16 mouse cellular contexts compared by ENCODE assay signal in the genomic region with DNA sequence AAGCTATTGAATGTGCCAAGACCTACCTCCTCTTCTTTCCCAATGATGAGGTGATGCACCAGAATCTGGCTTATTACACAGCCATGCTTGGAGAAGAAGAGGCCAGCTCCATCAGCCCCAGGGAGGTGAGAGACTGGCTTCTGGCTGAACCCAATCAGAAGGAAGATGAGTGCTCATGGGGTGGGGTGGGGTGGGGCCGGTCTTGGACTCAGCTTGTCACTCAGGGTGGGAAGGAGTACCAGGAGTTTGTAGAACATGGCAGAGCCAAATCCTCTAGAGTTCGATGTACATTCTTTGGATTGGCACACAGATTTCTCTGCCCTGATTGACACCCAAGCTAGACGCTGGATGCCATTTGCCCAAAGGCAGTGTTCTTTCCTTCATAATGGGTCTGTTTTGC. TPM values are rescaled to one million over a fixed set of nuclear protein-coding genes. Genes with fewer than 3 reads are reported as not detected.
DNase-seq lines count a peak whose midpoint lies in the region; ATAC-seq and TF ChIP-seq lines count a peak whose summit lies in the region.
"Had no signal": no experiment of that assay in that cellular context is flagged by ENCODE, and none has a peak within 500 bp of the region (broad histone marks: within the 10 kb centered on the region; RNA-seq: fewer than 3 reads in every experiment).

No protein-coding gene starts in this region.

- ATAC-seq in midbrain, embryonic 13.5 days, result peak; percentile 9; the same call in 1 of the 2 replicates
- ATAC-seq in midbrain, embryonic 15.5 days (replicated peaks), result no peak
- ATAC-seq in stomach, postnatal 0 days (ENCODE audit: low FRiP score, low TSS enrichment), result no peak

- DNase-seq in heart, adult 2 months, result no peak
- DNase-seq in heart, adult 9 months (ENCODE audit: low spot score in 2 of 2), result no peak
- DNase-seq in stomach, postnatal 0 days (ENCODE audit: low spot score), result no peak
- no peak for DNase-seq in heart, postnatal 10 days
- no peak for DNase-seq in cerebellum, adult 9-11 months
- DNase-seq: gastrocnemius, postnatal 10 days had no signal

- peak overlapping the region; percentile 28; the same call in 1 of the 2 replicates for H3K27ac ChIP-seq in heart, adult 2 months
- H3K27ac ChIP-seq in midbrain, embryonic 13.5 days, result no peak overlapping the region
- no peak overlapping the region for H3K27ac ChIP-seq in midbrain, embryonic 15.5 days
- H3K27ac ChIP-seq in stomach, postnatal 0 days (replicated peaks), result 0 out of 2 replicates have a peak overlapping the region, but pooled peaks have one; percentile 40

- no peaks in the 10 kb centered on the region for H3K27me3 ChIP-seq in heart, adult 2 months (ENCODE audit: control insufficient read depth, insufficient read depth, low read length)
- H3K27me3 ChIP-seq in midbrain, embryonic 13.5 days, result no peaks in the 10 kb centered on the region
- no peaks in the 10 kb centered on the region for H3K27me3 ChIP-seq in midbrain, embryonic 15.5 days (replicated peaks)
- H3K27me3 ChIP-seq in erythroblast, embryonic 14.5 days (ENCODE audit: control insufficient read depth), result peaks cover 11% of the 10 kb centered on the region
- no peaks in the 10 kb centered on the region for H3K27me3 ChIP-seq in stomach, postnatal 0 days (ENCODE audit: control insufficient read depth, insufficient read depth, low read length)
- H3K27me3 ChIP-seq: limb, embryonic 13.5 days had no signal

- no peak overlapping the region for H3K4me2 ChIP-seq in midbrain, embryonic 13.5 days (replicated peaks)
- no peak overlapping the region for H3K4me2 ChIP-seq in midbrain, embryonic 15.5 days
- H3K4me2 ChIP-seq in stomach, postnatal 0 days (replicated peaks; ENCODE audit: low read depth), result no peak overlapping the region
- H3K4me2 ChIP-seq: heart, embryonic 11.5 days had no signal

- no peak for TF ChIP-seq EP300 in heart, adult 2 months (IDR thresholded peaks at IDR 0.05; ENCODE audit: insufficient read depth, low read depth, low read length)
- no peak for TF ChIP-seq EP300 in stomach, postnatal 0 days (optimal IDR thresholded peaks at IDR 0.05)

- no peak for TF ChIP-seq CTCF in heart, adult 2 months (IDR thresholded peaks at IDR 0.05)
- no peak for TF ChIP-seq CTCF in stomach, postnatal 0 days (IDR thresholded peaks at IDR 0.05; ENCODE audit: low read depth)

- H3K79me2 ChIP-seq in heart, adult 2 months (replicated peaks; ENCODE audit: control insufficient read depth, insufficient read depth, low read length), result no peaks in the 10 kb centered on the region

- no peak overlapping the region for H3K4me3 ChIP-seq in heart, adult 2 months
- H3K4me3 ChIP-seq in midbrain, embryonic 13.5 days (replicated peaks), result no peak overlapping the region
- H3K4me3 ChIP-seq in midbrain, embryonic 15.5 days, result no peak overlapping the region
- H3K4me3 ChIP-seq in erythroblast, embryonic 14.5 days (replicated peaks), result peak overlapping the region; percentile 50
- H3K4me3 ChIP-seq in stomach, postnatal 0 days (ENCODE audit: low read depth, low read length), result no peak overlapping the region
- H3K4me3 ChIP-seq: limb, embryonic 13.5 days had no signal

- TF ChIP-seq POLR2A in heart, adult 2 months (IDR thresholded peaks at IDR 0.05; ENCODE audit: insufficient read depth, low read depth, low read length), result no peak

- H3K36me3 ChIP-seq in heart, adult 2 months (ENCODE audit: control insufficient read depth, insufficient read depth, low read length), result no peaks in the 10 kb centered on the region
- H3K36me3 ChIP-seq in midbrain, embryonic 13.5 days, result peaks cover 52% of the 10 kb centered on the region
- peaks cover 28% of the 10 kb centered on the region; the same call in 1 of the 2 replicates for H3K36me3 ChIP-seq in midbrain, embryonic 15.5 days (replicated peaks)
- peaks cover 21% of the 10 kb centered on the region for H3K36me3 ChIP-seq in erythroblast, embryonic 14.5 days (ENCODE audit: control insufficient read depth)
- peaks cover 5% of the 10 kb centered on the region; the same call in 1 of the 2 replicates for H3K36me3 ChIP-seq in stomach, postnatal 0 days (ENCODE audit: control insufficient read depth, insufficient read depth, low read length)

- no peaks in the 10 kb centered on the region; the same call in 1 of the 2 replicates for H3K4me1 ChIP-seq in heart, adult 2 months (ENCODE audit: control insufficient read depth, insufficient read depth, low read length)
- H3K4me1 ChIP-seq in midbrain, embryonic 13.5 days (replicated peaks), result peaks cover 14% of the 10 kb centered on the region
- H3K4me1 ChIP-seq in midbrain, embryonic 15.5 days, result peaks cover 13% of the 10 kb centered on the region
- H3K4me1 ChIP-seq in erythroblast, embryonic 14.5 days (ENCODE audit: control insufficient read depth), result peaks cover 36% of the 10 kb centered on the region
- no peaks in the 10 kb centered on the region for H3K4me1 ChIP-seq in stomach, postnatal 0 days (replicated peaks; ENCODE audit: control insufficient read depth, insufficient read depth)

- intact Hi-C loops in heart, adult 2 months (cut with DNase I), result loop anchor here (2.0 kb wide), 1 partner anchor 100 kb away; no protein-coding TSS in a partner anchor
- intact Hi-C loops in heart, postnatal 10 days (cut with DNase I), result loop anchor here (2.0 to 5.0 kb wide), 2 partner anchors 100 to 184 kb away; partner anchors contain the start of genes Ppcs and Zmynd12

- 75% methylated on average over 3 of the region's 3 CpGs for WGBS in heart, adult 2 months
- WGBS in midbrain, embryonic 13.5 days, result 75% methylated on average over 3 of the region's 3 CpGs
- 77% methylated on average over 3 of the region's 3 CpGs for WGBS in midbrain, embryonic 15.5 days
- 66% methylated on average over 3 of the region's 3 CpGs for WGBS in stomach, postnatal 0 days

- no peak overlapping the region for H3K9ac ChIP-seq in heart, adult 2 months (ENCODE audit: low read depth, low read length)
- H3K9ac ChIP-seq in midbrain, embryonic 13.5 days (replicated peaks), result no peak overlapping the region
- H3K9ac ChIP-seq in midbrain, embryonic 15.5 days, result no peak overlapping the region
- no peak overlapping the region for H3K9ac ChIP-seq in stomach, postnatal 0 days (ENCODE audit: low read length)

- H3K9me3 ChIP-seq in midbrain, embryonic 13.5 days, result no peaks in the 10 kb centered on the region
- no peaks in the 10 kb centered on the region for H3K9me3 ChIP-seq in midbrain, embryonic 15.5 days
- no peaks in the 10 kb centered on the region for H3K9me3 ChIP-seq in erythroblast, embryonic 14.5 days (ENCODE audit: control insufficient read depth, low read length)
- no peaks in the 10 kb centered on the region for H3K9me3 ChIP-seq in stomach, postnatal 0 days (ENCODE audit: control insufficient read depth, low read length)
- H3K9me3 ChIP-seq: forebrain, embryonic 10.5 days; limb, embryonic 13.5 days had no signal

RNA-seq across cellular contexts. Expression of gene P3h1, which starts 5.9 kb away (rescaled TPM):
- 10 to 100 TPM; 10.5 to 10.8 TPM for total RNA-seq in heart, adult 2 months (2021)
- polyA plus RNA-seq in heart, adult 2 months (2012; rRNA removed), result 14.5 and 17.8 TPM in 2 replicates
- polyA plus RNA-seq in midbrain, embryonic 13.5 days (2015; fragmentation: Nextera tagmentation; extraction: Ambion mirVana), result 8.1 and 9.9 TPM in 2 replicates
- 10.2 and 11.1 TPM in 2 replicates for polyA plus RNA-seq in midbrain, embryonic 15.5 days (2015; fragmentation: Nextera tagmentation; extraction: Ambion mirVana)
- polyA plus RNA-seq in erythroblast, embryonic 14.5 days (2012), result 0.17 and 0.40 TPM in 2 replicates
- polyA plus RNA-seq in stomach, postnatal 0 days (2015; fragmentation: Nextera tagmentation; extraction: Ambion mirVana), result 17.0 and 19.7 TPM in 2 replicates
- total RNA-seq in heart, postnatal 10 days (2021), result 10 to 100 TPM; 23.5 to 24.7 TPM

RNA-seq across cellular contexts. Expression of gene AU022252, which starts 6.1 kb away (rescaled TPM):
- 10 to 100 TPM; 17.7 to 24.8 TPM for total RNA-seq in heart, adult 2 months (2021)
- polyA plus RNA-seq in heart, adult 2 months (2012; rRNA removed), result 6.4 and 11.2 TPM in 2 replicates
- 30.2 and 34.4 TPM in 2 replicates for polyA plus RNA-seq in midbrain, embryonic 13.5 days (2015; fragmentation: Nextera tagmentation; extraction: Ambion mirVana)
- polyA plus RNA-seq in midbrain, embryonic 15.5 days (2015; fragmentation: Nextera tagmentation; extraction: Ambion mirVana), result 26.8 and 31.0 TPM in 2 replicates
- polyA plus RNA-seq in erythroblast, embryonic 14.5 days (2012), result 1.0 and 1.4 TPM in 2 replicates
- polyA plus RNA-seq in stomach, postnatal 0 days (2015; fragmentation: Nextera tagmentation; extraction: Ambion mirVana), result 15.6 and 16.9 TPM in 2 replicates
- 10 to 100 TPM; 13.8 to 18.2 TPM for total RNA-seq in heart, postnatal 10 days (2021)

RNA-seq across cellular contexts. Expression of gene Cldn19, which starts 16.6 kb away (rescaled TPM):
- not detected for total RNA-seq in heart, adult 2 months (2021)
- polyA plus RNA-seq in heart, adult 2 months (2012; rRNA removed), result 0.37 TPM in 1 of 2 replicates, not detected in the other
- 0.55 and 1.3 TPM in 2 replicates for polyA plus RNA-seq in midbrain, embryonic 13.5 days (2015; fragmentation: Nextera tagmentation; extraction: Ambion mirVana)
- polyA plus RNA-seq in midbrain, embryonic 15.5 days (2015; fragmentation: Nextera tagmentation; extraction: Ambion mirVana), result 0.63 and 0.89 TPM in 2 replicates
- polyA plus RNA-seq in erythroblast, embryonic 14.5 days (2012), result not detected in 2 replicates
- polyA plus RNA-seq in stomach, postnatal 0 days (2015; fragmentation: Nextera tagmentation; extraction: Ambion mirVana), result 0.07 TPM in 1 of 2 replicates, not detected in the other
- total RNA-seq in heart, postnatal 10 days (2021), result under 1 TPM; 0.17 to 0.43 TPM
- total RNA-seq: MEL had no signal
- polyA plus RNA-seq: activated CD4-positive, CD25-positive, alpha-beta regulatory T cell, adult 4 months; C2C12; heart, embryonic 11.5 days had no signal

RNA-seq across cellular contexts. Expression of gene Tmem269, which starts 20.6 kb away (rescaled TPM):
- total RNA-seq in heart, adult 2 months (2021), result not detected
- 0.16 and 0.67 TPM in 2 replicates for polyA plus RNA-seq in heart, adult 2 months (2012; rRNA removed)
- 0.34 and 0.36 TPM in 2 replicates for polyA plus RNA-seq in midbrain, embryonic 13.5 days (2015; fragmentation: Nextera tagmentation; extraction: Ambion mirVana)
- polyA plus RNA-seq in midbrain, embryonic 15.5 days (2015; fragmentation: Nextera tagmentation; extraction: Ambion mirVana), result 0.26 and 0.27 TPM in 2 replicates
- polyA plus RNA-seq in erythroblast, embryonic 14.5 days (2012), result not detected in 2 replicates
- polyA plus RNA-seq in stomach, postnatal 0 days (2015; fragmentation: Nextera tagmentation; extraction: Ambion mirVana), result 0.07 and 0.10 TPM in 2 replicates
- not detected for total RNA-seq in heart, postnatal 10 days (2021)
- total RNA-seq: gastrocnemius, postnatal 10 days; MEL had no signal
- polyA plus RNA-seq: C2C12; forebrain, embryonic 10.5 days; heart, embryonic 11.5 days; hindbrain, embryonic 14.5 days had no signal

RNA-seq across cellular contexts. Expression of gene Svbp, which starts 43.6 kb away (rescaled TPM):
- total RNA-seq in heart, adult 2 months (2021), result 10 to 100 TPM; 13.6 to 17.5 TPM
- polyA plus RNA-seq in heart, adult 2 months (2012; rRNA removed), result 20.3 and 24.5 TPM in 2 replicates
- polyA plus RNA-seq in midbrain, embryonic 13.5 days (2015; fragmentation: Nextera tagmentation; extraction: Ambion mirVana), result 227 and 237 TPM in 2 replicates
- 237 and 238 TPM in 2 replicates for polyA plus RNA-seq in midbrain, embryonic 15.5 days (2015; fragmentation: Nextera tagmentation; extraction: Ambion mirVana)
- polyA plus RNA-seq in erythroblast, embryonic 14.5 days (2012), result 49.7 and 52.4 TPM in 2 replicates
- polyA plus RNA-seq in stomach, postnatal 0 days (2015; fragmentation: Nextera tagmentation; extraction: Ambion mirVana), result 99.7 and 100 TPM in 2 replicates
- total RNA-seq in heart, postnatal 10 days (2021), result 10 to 100 TPM; 30.0 to 30.9 TPM

Comparison
In these comparisons a context has a peak if more than half of its experiments do, and no peak if none do; other contexts are left out.
1. H3K27ac ChIP-seq: peak in heart, adult 2 months (single experiment) and stomach, postnatal 0 days (single experiment); none in midbrain, embryonic 13.5 days (single experiment) and midbrain, embryonic 15.5 days (single experiment).